Mouse (Mus musculus) WW6 (cell line): ENCODE measurements around the gene Usp35.

Experiments
- DNase-seq: peaks from one replicate; pipeline ENCODE4 v3.0.0-alpha.2; 2013; ENCODE audit warnings: low read depth, low spot score

The Usp35 gene

DNA sequence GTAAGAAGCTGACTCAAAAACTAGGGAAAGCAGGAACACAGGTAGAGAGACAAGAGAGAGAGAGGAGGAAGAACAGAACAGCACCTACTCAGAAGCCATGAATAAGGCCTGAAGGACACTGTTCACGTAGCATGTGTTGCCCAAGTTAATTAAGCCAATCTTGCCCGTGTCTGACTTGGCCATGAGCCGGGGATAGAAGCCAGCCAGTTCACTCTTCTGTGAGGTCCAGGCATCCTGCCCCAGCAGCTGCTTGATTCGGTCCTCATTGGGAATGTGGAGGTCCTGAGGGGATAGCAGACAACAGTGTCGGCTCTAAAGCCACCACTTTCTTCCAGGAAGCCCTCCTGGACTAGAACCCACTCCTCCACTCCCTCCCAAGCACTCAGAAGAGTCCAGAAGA lies 17.2 kb downstream of the Usp35 start:
- DNase-seq: no peak

DNA sequence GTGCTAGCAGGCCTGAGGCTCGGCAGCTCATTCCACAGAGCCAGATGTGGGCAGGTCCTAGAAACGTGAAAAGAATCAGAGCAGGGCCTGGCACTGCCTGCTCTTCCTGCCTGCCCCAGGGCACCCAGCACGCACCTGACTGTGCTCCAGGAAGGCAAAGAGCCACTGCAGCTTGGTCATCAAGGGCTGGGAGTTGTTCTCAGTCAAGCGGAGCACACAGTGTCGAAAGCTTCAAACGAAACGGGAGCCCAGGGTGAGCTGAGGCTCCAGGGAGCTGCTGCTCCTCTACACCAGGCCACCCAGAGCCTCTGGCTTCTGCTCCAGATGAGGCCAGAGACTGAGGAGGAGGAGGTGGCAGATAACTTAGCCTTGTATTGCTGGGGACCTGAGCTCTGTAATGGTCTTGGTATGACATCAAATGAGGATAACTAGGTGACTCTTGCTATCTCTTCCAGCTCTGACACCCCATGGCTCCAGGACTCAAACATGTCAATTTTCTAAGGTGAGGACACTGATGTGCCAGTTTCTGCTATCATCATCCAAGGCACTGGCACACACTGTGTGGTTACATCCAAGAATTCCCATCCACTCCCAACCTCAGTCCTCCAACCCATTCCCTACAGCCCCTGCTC lies 18.3 kb downstream of the Usp35 start:
- DNase-seq: no peak

DNA sequence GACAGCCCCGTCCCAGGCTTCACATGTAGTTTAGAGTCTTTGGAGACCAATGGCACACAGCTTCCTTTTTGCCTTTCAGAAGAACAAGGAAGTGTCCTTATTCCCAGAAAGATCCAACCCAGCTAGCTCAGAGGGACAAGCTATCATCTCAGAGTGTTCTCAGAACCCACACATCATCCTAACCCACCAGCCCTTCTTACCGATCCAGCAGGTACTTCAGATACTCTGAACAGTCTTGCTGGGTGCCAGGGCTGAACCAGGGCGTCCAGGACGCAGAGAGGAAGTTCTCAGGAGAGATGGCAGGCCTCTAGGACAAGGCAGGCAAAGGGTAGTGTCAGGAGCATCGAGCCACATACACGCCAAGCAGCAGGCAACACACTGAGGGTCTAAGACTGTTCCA lies 19.0 kb downstream of the Usp35 start:
- no peak for DNase-seq

DNA sequence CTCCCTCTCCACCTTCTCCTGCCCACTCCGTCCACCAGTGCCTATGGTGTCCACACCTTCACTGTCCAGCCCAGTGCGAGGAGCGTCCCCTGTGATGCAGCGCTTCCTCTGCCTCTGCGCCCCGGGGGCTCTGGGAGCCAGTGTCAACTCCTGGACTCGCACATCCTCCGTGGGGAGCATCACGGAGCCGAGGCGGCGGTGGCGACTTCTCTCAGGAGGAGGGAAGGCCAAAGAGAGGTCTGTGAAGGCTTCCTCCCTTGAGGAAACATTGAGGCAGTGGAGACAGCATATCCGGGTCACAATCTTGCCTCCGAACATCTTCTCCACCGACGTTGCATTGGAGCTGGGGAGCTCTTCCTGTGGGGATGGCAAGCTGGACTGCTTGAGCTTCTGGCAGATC lies 19.6 kb downstream of the Usp35 start:
- DNase-seq: no peak

DNA sequence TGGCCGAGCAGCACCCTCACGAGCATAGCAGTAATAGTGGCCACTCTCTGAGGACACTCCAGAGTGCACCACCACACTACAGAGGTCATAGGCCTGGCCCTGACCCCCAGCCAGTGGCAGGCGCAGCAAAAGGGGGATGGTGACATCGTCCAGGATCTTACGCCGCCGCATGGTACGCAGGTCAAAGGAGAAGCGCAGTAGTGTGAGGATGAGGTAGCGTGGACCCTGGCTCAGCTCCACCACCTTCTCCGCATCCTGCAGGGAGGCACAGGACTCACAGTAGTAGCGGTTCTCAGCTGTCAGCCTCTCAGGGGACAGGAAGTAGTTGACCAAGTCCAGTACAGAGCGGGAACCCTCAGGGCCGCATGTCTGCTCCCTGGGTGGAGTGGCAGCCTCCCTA lies 20.2 kb downstream of the Usp35 start:
- no peak for DNase-seq

DNA sequence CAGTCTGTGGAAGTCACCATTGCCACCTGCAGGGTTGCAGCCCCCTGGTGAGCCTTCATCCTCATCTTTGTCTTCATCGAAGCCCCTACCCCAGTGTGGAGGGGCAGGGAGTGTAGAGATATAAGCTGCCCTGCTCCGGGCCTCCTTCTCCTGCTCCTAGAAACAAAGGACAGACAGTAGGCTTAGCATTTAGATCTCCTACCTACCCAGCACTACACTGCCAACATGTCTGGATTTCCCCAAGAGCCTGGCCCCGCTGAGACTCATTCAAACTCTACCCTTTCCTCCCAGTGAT lies 21.5 kb downstream of the Usp35 start:
- no peak for DNase-seq

DNA sequence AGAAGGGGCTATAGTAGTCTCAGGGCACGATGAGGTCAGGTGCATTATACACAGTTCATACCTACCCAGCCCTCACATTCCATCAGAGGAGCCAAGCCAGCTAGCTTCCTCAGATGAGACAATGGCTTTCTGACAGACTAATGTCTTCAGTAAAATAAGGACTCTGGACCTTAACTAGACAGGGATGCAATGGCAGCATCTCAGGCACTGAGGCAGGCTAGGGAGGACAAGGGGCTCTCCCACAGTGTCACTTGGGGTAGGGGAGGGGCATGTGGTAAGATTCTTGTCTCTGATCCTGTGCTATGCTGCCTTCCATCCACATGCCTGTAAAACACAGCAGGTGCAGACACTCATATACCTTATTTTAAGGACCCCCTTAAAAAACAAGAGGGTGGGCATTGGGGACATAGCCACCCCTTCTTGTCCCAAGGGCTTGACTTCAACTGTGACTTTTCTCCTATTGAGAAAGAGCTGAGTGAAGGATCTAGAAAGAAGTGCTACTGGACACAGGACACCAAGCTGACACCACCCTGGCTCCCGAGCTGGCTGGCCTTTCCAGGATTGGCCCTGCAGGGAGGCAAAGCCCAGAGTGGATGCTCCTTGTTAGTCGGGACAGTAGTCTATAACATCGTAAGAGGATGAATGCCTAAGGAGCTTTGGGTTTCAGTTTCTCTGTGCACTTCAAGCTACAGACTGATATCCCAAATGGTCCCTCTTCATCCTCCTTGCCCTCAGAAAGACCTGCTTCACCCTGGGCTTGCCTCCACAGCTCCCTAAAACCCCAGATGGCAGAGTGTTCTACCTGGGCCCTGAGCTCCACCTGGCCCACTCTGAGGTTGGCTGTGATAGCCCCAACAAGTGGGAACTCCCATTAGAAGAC lies 22.1 kb downstream of the Usp35 start:
- no peak for DNase-seq

DNA sequence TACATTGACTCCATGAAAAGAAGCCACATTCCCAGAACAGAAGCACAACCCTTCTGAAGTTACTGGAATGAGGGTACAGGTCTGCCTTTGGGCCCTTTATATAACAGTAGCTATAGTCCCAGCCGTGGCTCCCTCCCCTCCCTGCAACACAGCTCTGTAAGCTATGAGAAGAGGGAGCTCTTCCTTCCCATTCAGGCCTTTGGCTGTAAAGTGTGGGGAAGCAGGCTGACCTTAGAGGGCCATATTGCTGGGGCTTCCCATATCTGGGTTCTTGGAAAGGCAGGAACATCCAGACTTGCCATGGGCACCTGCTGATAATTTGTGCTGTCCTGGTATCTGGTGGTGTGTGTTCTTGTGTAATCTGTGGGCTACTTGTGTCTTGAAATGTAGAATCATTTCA lies 24.3 kb downstream of the Usp35 start:
- no peak for DNase-seq

DNA sequence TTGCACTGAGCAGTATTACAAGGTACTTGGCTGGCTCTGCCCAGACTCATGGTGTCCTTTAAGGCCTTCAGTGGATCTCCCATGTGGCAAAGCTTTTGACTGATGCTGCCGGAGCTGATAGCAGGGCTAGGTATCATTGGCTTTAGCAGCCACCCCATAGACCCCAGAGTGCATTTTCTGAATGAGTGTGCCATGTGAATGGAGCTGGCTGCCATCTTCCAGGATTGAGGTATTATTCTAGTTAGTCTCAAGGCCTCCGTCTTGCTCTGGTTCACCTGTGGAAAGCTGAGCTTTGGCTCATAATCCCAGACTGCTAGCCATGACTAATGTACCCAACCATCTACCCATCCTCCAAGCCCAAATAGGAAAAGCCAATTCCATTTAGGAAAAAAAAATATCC lies 25.0 kb downstream of the Usp35 start:
- DNase-seq: no peak

DNA sequence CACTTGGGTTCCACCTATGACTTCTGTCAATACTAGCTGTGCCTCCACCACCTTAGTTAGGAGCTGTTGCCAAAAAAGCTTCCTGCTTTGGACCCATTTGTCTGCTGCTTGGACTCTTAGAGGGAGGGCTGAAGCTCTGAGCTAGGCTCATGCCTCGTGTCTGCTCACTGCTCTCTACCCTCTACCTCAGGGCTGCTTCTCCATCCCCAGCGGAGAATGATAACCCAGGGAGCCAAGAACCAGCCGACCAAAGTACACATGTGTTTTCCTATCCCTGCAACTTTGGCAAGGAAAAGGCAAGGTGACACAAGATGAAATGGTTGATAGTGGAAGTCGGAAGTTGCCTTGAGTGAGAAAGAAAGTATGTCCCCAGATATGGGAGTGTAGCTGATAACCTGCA lies 26.6 kb downstream of the Usp35 start:
- DNase-seq: no peak

DNA sequence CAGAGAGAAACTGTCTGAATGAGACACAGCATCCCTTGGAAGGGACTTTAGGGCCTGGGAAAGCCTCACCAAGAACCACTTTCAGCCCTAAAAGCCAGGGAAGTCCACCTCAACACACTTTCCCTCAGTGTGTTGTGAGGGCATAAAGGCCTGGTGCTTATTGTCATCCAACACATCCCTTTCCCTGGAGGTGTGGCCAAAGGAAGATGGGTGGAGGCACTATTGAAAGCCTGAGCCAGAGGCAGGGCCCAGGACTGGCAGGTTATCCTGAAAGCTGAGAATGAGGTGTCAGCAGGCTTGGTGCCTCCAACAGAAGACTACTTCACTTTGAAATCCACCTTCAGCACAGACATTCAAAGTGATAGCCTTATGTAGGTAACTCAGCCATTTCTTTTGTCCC lies 27.3 kb downstream of the Usp35 start:
- DNase-seq: no peak

DNA sequence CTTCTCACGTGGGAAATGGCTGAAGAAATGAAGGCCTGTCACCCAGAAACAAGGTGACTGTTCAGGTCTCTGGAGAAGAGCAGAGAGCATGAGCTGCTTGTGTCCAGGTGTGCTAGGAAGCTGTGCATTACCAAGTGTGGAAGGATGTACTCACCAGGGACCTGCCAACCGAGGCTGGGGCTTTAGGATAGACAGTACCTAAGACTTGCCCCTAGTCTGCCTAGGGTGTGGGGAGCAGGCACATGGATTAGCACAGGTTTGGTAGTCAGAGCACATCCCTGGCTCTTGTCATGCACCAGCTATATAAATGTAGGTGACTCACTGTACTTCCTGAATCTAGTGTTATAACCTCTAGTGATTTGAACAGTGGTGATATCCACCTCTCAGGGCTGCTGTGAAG lies 28.2 kb downstream of the Usp35 start:
- no peak for DNase-seq

DNA sequence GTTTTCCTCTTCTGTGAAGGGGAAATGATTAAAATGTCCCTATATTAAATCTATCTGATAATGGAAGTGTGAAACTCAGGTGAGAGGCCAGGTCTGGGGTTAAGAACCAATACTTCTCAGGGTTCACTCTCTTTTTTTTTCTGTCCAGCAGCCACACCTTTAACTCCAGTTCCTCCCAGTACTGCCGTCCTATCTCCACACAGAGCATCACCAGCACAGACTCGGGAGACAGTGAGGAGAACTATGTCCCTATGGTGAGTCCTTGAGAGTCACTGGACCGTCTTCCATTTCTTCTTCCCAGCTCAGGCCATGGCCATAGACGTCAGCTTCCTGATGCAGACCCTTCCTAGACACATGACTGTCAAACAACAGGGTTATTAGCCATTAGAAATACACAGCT lies 28.9 kb downstream of the Usp35 start:
- no peak for DNase-seq

DNA sequence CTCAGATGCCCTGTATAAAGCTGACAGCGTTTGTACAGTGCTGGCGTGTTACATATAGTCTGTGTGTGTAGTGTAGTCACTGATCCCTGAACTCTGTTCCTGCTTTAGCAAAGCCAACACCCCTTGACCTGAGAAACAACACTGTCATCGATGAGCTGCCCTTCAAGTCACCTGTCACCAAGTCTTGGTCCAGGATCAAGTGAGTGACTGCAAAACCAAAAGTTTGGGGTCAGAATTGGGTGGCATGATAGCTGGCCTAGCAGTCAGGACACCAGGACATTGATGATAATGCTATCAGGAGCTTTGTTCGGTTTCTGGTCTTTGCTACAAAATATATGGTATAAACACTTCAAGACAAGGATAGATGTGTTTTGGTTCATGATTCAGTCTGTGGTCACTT lies 29.6 kb downstream of the Usp35 start:
- no peak for DNase-seq

DNA sequence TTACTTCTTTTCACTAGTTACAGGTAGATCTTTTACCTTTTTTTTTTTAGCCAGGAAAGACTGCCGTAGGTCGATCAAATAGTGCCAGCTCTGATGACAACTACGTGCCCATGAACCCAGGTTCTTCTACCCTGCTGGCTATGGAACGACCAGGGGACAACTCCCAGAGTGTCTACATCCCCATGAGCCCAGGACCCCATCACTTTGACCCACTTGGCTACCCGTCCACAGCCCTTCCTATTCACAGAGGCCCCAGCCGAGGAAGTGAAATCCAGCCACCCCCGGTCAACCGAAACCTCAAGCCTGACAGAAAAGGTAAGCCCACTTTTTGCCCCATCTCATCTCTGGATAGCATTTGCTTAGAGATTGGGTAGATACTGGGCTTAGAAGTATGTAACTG lies 30.5 kb downstream of the Usp35 start:
- DNase-seq: no peak

DNA sequence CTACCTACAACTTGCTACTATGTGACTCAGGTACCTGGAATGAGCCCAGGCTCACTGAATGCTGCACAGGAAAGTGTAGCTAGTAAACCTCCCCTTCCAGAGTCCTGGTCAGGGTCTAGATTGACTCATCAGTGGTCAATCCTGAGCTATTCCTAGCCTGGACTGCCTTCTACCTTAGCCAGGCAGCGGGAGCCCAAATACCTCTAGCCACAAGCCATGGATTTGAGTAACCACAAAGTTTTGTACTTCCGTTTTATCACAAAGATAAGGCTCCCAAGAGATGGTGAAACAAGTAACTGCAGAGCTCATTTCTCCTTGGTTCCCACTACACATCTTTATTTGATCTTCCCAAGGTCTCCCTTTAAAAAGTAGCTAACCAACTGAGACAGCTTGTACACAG lies 30.9 kb downstream of the Usp35 start:
- no peak for DNase-seq

DNA sequence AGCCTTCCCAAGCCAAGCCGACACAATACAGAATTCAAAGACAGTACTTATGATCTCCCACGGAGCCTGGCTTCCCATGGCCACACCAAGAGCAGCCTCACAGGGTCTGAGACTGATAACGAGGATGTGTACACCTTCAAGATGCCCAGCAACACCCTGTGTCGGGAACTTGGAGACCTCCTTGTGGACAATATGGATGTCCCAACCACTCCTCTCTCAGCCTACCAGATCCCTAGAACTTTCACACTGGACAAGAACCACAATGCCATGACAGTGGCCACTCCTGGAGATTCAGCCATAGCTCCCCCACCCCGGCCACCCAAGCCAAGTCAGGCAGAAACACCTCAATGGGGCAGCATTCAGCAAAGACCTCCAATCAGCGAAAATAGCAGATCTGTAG lies 32.9 kb downstream of the Usp35 start:
- no peak for DNase-seq

DNA sequence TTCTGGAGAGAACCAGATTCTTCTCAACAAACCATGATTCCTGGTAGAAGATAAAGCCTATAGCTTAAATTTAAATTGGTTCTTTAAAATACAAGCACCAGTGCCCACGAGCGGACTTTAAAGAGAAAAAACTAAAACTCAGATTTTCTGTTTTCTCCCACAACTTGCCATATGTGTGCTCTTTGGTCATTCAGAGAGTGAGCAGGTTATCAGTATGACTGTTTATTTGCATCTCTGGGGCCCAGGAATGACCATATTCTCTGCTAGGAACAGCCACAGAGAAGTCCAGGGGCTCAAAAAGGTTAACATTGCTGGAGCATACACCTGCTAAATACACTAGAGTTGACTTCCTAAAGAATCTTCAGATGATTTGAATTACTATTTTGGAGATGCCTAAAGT lies 33.5 kb downstream of the Usp35 start:
- DNase-seq: no peak

DNA sequence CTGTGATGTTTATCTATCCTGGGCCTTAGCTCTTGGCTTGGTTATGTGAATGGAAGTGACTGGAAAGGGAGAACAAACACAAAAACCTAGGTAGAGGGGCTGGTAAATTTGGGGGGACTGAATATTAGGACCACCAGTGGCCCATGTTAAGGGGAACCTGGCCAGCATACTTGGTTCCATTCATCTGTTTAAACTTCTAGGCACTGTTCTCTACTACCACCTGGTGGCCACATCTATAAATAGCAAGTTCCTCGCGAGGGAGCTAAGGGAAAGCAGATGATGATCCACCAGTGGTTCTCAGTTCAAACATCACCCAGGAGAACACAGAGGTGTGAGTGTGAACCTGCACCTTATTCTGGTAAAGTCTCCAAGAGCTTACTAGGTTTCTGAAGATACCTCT lies 34.4 kb downstream of the Usp35 start:
- peak; percentile 16 for DNase-seq

DNA sequence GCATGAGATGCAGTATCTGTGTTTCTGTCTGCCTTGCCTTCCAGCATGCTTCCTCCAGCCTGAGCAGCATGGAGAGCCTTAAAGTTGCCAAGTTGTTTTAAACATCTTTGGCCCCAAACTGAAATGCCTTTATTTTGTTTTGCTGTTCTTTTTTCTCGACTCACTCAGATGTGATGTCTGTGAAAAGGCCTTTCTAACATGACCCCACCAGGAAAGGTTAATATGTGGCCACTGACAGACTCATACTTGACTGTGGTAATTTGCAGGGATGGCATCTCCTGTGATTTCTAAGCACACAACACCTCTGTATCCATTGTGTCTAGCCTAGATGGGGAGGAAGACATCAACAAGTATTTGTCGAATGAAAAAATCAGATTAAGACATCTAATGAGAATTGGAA lies 34.8 kb downstream of the Usp35 start:
- DNase-seq: no peak

DNA sequence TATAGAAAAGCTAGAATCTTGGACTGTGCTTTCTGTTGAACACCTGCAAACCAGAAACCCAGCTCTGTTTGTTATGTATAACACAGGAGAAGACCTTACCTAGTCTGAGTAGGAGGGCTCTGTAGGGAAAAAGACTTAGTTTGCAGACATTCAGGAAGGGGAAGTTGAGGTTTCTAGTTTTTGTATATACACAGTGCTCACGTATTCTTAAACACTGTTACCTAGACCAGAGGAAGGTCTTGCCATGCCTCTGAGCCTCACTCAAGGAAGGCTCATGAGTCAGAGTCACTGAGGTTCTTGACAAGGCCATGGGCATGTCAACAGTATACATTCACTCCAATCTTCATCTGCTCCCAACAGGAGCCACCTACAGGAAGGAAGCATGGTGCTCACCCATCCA lies 60.8 kb downstream of the Usp35 start:
- DNase-seq: no peak

DNA sequence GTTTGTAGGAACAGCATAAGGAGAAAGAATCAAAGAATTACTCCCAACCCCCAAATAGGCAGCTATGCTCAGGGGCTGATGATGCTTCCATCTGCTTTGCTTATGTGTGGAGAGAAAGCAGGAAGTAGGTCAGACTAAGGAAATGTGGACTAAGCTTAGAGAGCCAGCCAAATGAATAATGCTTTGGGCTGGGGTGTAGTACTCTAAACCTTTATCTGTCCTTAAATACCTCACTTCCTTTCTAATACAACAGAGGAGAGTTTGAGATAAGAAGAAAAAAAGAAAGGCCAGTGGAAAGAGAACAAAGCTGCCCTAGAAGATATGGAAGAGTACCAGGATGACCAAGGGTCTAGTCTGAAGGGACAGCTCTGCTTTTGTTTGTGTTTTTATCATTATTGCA lies 61.5 kb downstream of the Usp35 start:
- DNase-seq: no peak

DNA sequence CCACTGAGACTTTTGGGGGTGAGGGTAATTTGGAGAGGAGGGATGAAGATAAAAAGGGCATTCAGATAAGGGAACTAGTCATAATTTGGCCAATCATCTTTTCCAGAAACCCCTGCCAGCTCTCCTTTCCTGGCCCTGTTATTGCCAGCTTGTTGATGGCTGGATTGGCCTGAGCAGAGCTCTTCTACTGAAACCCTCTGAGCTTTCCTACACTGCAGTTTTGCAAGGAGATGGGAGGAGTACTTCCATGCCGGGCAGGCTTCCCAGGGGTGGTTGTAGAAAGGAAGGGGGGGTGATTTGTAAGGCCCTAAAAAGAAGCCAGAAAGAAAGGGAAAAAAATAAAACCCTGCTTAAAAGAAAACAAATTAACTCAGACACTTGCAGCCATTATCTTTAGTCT lies 69.3 kb downstream of the Usp35 start:
- DNase-seq: no peak
